Mouse (Mus musculus) liver, postnatal 0 days (tissue): ENCODE data around the gene Parp4.
A peak's percentile ranks its signal among the peaks of the same experiment; 100 is the strongest.

Experiments
- CTCF ChIP-seq: sonication (generic); IDR thresholded peaks from 2 replicates; pipeline ENCODE4 v1.5.1; 2016; ENCODE audit warnings: antibody characterized with exemption, low read depth
- EP300 ChIP-seq: IDR thresholded peaks from 2 replicates; pipeline ENCODE4 v1.6.1; 2016; ENCODE audit warnings: antibody characterized with exemption, low read depth, mild to moderate bottlenecking

- TF ChIP-seq CTCF = peak; percentile 22; the same call in 1 of the 2 replicates
- no peak for TF ChIP-seq EP300
Measured at GRCm38 (mm10) chr14:56575416-56575815, at the start of gene Parp4, which contains the start of gene Cenpj.
